Mouse (Mus musculus) heart, adult 2 months (tissue): ENCODE measurements around the gene Mpz.

ENCODE experiments used
- CTCF ChIP-seq: fragments of 200-600 bp; IDR thresholded peaks from 2 replicates; pipeline ENCODE4 v1.8.1; 2022; ENCODE audit warnings: antibody characterized with exemption, mild to moderate bottlenecking, moderate library complexity
- EP300 ChIP-seq: fragments of 200-500 bp; IDR thresholded peaks from 2 replicates; pipeline ENCODE4 v1.6.1; 2011; ENCODE audit warnings: low read depth, low read length, control low read depth; ENCODE audit not compliant: insufficient read depth

GRCm38 (mm10) chr1:171189476-171190114, 39.1 kb downstream of the Mpz start:
- TF ChIP-seq EP300, result 0 out of 2 replicates have a peak, but pooled peaks have one; percentile 23
- TF ChIP-seq CTCF, result no peak
